Mouse (Mus musculus) embryo, embryonic 10.5 days (tissue): ENCODE results near the gene Pex6.

ENCODE experiments used
- DNase-seq: peaks from one replicate; pipeline ENCODE4 v3.0.0-alpha.2; 2015; ENCODE audit warnings: low spot score

Gene Pex6

GRCm38 (mm10) chr17:46774131-46774472 lies 62.8 kb downstream of the Pex6 start:
- DNase-seq: no peak

- DNase-seq: no peak
These were observed 63.8 kb downstream of the Pex6 start for GRCm38 (mm10) chr17:46775070-46775469.
